Mouse (Mus musculus): ENCODE data around the gene Ndufs3. TPM values are rescaled to one million over a fixed set of nuclear protein-coding genes. Genes with fewer than 3 reads are reported as not detected.
A peak's percentile ranks its signal among the peaks of the same experiment; 100 is the strongest.
"Not testable (repeated sequence)": the region's sequence is repeated elsewhere in the genome, so short reads cannot be mapped to it uniquely, and the experiment has no call there.

The Ndufs3 gene
- polyA plus RNA-seq, 1 experiment = 268 TPM

GRCm38 (mm10) chr2:90911668-90912067 is 7.0 kb upstream of the Ndufs3 start:
- TF ChIP-seq USF1 (IDR thresholded peaks at IDR 0.05; ENCODE audit: low read depth) (no peak), MAX (IDR thresholded peaks at IDR 0.05; ENCODE audit: low read depth) (no peak), TCF3 (IDR thresholded peaks at IDR 0.05; ENCODE audit: insufficient read length, low read depth) (no peak), SRF (IDR thresholded peaks at IDR 0.05; ENCODE audit: control insufficient read depth, insufficient read length, low read depth) (no peak), CEBPB (IDR thresholded peaks at IDR 0.05; ENCODE audit: insufficient read depth, poor library complexity, severe bottlenecking) (no peak), E2F4 (IDR thresholded peaks at IDR 0.05; ENCODE audit: insufficient read depth) (no peak), TCF12 (IDR thresholded peaks at IDR 0.05; ENCODE audit: insufficient read depth, poor library complexity, severe bottlenecking) (no peak), MYOD1 (IDR thresholded peaks at IDR 0.05; ENCODE audit: control insufficient read depth in 1 of 3, insufficient read length in 2 of 3, low read depth in 2 of 3) (no peak), REST (IDR thresholded peaks at IDR 0.05; ENCODE audit: insufficient read depth, insufficient read length) (no peak), POLR2AphosphoS2 (IDR thresholded peaks at IDR 0.05; ENCODE audit: insufficient read length, low read depth) (no peak), MYOG (IDR thresholded peaks at IDR 0.05; ENCODE audit: control insufficient read depth in 1 of 3, insufficient read depth in 1 of 3, insufficient read length in 2 of 3, low read depth in 2 of 3) (no peak), POLR2A (IDR thresholded peaks at IDR 0.05; ENCODE audit: insufficient read length, low read depth) (no peak)

DNA sequence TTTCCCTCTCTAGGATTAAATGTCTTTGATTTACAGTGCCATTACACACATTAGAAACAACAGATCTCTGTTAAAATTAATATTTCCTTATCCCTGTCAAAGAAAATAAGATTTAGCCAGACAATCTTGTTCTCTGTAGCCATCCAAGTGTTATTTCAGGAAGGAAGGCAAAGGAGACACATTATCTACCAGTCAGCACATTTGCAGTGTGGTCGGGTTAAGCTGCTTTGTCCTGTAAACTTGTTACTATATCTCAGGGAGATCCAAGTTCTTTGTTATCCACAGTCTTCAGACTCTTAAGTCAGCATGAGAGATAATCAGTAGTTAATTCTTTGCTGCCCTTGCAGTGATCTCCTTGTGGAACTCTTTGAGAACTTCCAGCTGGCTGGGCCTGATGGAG is 6.2 kb upstream of the Ndufs3 start:
- TF ChIP-seq TCF3 (IDR thresholded peaks at IDR 0.05; ENCODE audit: insufficient read length, low read depth) = no peak
- TF ChIP-seq MYOD1 (IDR thresholded peaks at IDR 0.05; ENCODE audit: control insufficient read depth in 1 of 3, insufficient read length in 2 of 3, low read depth in 2 of 3) = no peak
- TF ChIP-seq MAX (IDR thresholded peaks at IDR 0.05; ENCODE audit: low read depth) = no peak
- no peak for TF ChIP-seq REST (IDR thresholded peaks at IDR 0.05; ENCODE audit: insufficient read depth, insufficient read length)
- no peak for TF ChIP-seq POLR2A (IDR thresholded peaks at IDR 0.05; ENCODE audit: insufficient read length, low read depth)
- TF ChIP-seq POLR2AphosphoS2 (IDR thresholded peaks at IDR 0.05; ENCODE audit: insufficient read length, low read depth) = no peak
- Histone ChIP-seq H3K4me2 (ENCODE audit: low read depth) (no peak overlapping the region), H3K4me3 (no peak overlapping the region), H3K27me3 (ENCODE audit: control insufficient read depth, insufficient read depth, insufficient read length) (no peaks in the 10 kb centered on the region), H3K36me3 (ENCODE audit: control insufficient read depth, insufficient read depth) (peaks cover 32% of the 10 kb centered on the region), H3K79me2 (ENCODE audit: control insufficient read depth, insufficient read depth) (peaks cover 30% of the 10 kb centered on the region), H3ac (ENCODE audit: control insufficient read depth, insufficient read length) (no peak overlapping the region)

More at GRCm38 (mm10) chr2:90911668-90912067, 7.0 kb upstream of the Ndufs3 start:
- H3K4me2 ChIP-seq (ENCODE audit: low read depth) = no peak overlapping the region
- H3K4me3 ChIP-seq = no peak overlapping the region
- no peaks in the 10 kb centered on the region for H3K27me3 ChIP-seq (ENCODE audit: control insufficient read depth, insufficient read depth, insufficient read length)
- H3ac ChIP-seq (ENCODE audit: control insufficient read depth, insufficient read length) = no peak overlapping the region
- peaks cover 35% of the 10 kb centered on the region for H3K79me2 ChIP-seq (ENCODE audit: control insufficient read depth, insufficient read depth)
- H3K36me3 ChIP-seq (ENCODE audit: control insufficient read depth, insufficient read depth) = peaks cover 32% of the 10 kb centered on the region

GRCm38 (mm10) chr2:90906721-90907120 is 2.1 kb upstream of the Ndufs3 start:
- Histone ChIP-seq H3K4me3 (no peak overlapping the region), H3ac (ENCODE audit: control insufficient read depth, insufficient read length) (no peak overlapping the region), H3K79me2 (ENCODE audit: control insufficient read depth, insufficient read depth) (peaks cover 37% of the 10 kb centered on the region), H3K4me2 (ENCODE audit: low read depth) (no peak overlapping the region), H3K36me3 (ENCODE audit: control insufficient read depth, insufficient read depth) (peaks cover 29% of the 10 kb centered on the region), H3K27me3 (ENCODE audit: control insufficient read depth, insufficient read depth, insufficient read length) (no peaks in the 10 kb centered on the region)
- TF ChIP-seq MYOG (IDR thresholded peaks at IDR 0.05; ENCODE audit: control insufficient read depth in 1 of 3, insufficient read depth in 1 of 3, insufficient read length in 2 of 3, low read depth in 2 of 3) (no peak), MAX (IDR thresholded peaks at IDR 0.05; ENCODE audit: low read depth) (no peak), MYOD1 (IDR thresholded peaks at IDR 0.05; ENCODE audit: control insufficient read depth in 1 of 3, insufficient read length in 2 of 3, low read depth in 2 of 3) (no peak), CEBPB (IDR thresholded peaks at IDR 0.05; ENCODE audit: insufficient read depth, poor library complexity, severe bottlenecking) (peak; percentile 32; the same call in 1 of the 2 replicates), SRF (IDR thresholded peaks at IDR 0.05; ENCODE audit: control insufficient read depth, insufficient read length, low read depth) (no peak), POLR2A (IDR thresholded peaks at IDR 0.05; ENCODE audit: insufficient read length, low read depth) (no peak)

- Histone ChIP-seq H3K79me2 (ENCODE audit: control insufficient read depth, insufficient read depth) (peaks cover 37% of the 10 kb centered on the region), H3K4me3 (peak overlapping the region; percentile 82), H3K27me3 (ENCODE audit: control insufficient read depth, insufficient read depth, insufficient read length) (no peaks in the 10 kb centered on the region), H3K36me3 (ENCODE audit: control insufficient read depth, insufficient read depth) (peaks cover 17% of the 10 kb centered on the region), H3K4me2 (ENCODE audit: low read depth) (peak overlapping the region; percentile 94), H3ac (ENCODE audit: control insufficient read depth, insufficient read length) (peak overlapping the region; percentile 58)
- TF ChIP-seq MYOG (IDR thresholded peaks at IDR 0.05; ENCODE audit: control insufficient read depth in 1 of 3, insufficient read depth in 1 of 3, insufficient read length in 2 of 3, low read depth in 2 of 3) = no peak
These were observed 213 bp upstream of the Ndufs3 start for GRCm38 (mm10) chr2:90904856-90905224.

DNA sequence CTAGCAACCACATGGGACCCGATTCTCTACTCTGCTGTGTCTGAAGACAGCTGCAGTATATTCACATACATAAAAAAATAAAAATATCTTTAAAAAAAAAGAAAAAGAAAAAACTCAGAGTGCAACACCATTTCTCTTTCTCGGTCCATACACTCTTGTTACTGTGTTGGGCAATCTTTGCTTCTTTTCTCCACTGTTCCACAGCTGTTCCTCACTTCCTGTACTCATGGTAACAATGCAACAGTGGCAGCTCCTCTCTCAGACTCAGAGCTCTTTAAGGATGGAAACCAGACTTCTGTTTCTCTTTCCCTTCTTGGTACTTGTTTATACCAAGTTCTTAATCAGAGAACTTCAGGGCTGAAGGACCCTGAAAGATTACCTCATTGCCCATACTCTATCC is 1.2 kb downstream of the Ndufs3 start:
- H3K4me2 ChIP-seq (ENCODE audit: low read depth) = peak overlapping the region; percentile 100
- peaks cover 37% of the 10 kb centered on the region for H3K79me2 ChIP-seq (ENCODE audit: control insufficient read depth, insufficient read depth)
- no peak overlapping the region for H3ac ChIP-seq (ENCODE audit: control insufficient read depth, insufficient read length)
- H3K36me3 ChIP-seq (ENCODE audit: control insufficient read depth, insufficient read depth) = peaks cover 16% of the 10 kb centered on the region
- peak overlapping the region; percentile 82 for H3K4me3 ChIP-seq
- 0 out of 2 replicates have a peak, but pooled peaks have one; percentile 13 for TF ChIP-seq CEBPB (IDR thresholded peaks at IDR 0.05; ENCODE audit: insufficient read depth, poor library complexity, severe bottlenecking)
- no peak for TF ChIP-seq REST (IDR thresholded peaks at IDR 0.05; ENCODE audit: insufficient read depth, insufficient read length)
- TF ChIP-seq TCF12 (IDR thresholded peaks at IDR 0.05; ENCODE audit: insufficient read depth, poor library complexity, severe bottlenecking) = no peak
- no peak for TF ChIP-seq E2F4 (IDR thresholded peaks at IDR 0.05; ENCODE audit: insufficient read depth)
- no peak for TF ChIP-seq TCF3 (IDR thresholded peaks at IDR 0.05; ENCODE audit: insufficient read length, low read depth)
- no peak for TF ChIP-seq POLR2AphosphoS2 (IDR thresholded peaks at IDR 0.05; ENCODE audit: insufficient read length, low read depth)
- no peak for TF ChIP-seq MYOD1 (IDR thresholded peaks at IDR 0.05; ENCODE audit: control insufficient read depth in 1 of 3, insufficient read length in 2 of 3, low read depth in 2 of 3)
- no peak for TF ChIP-seq POLR2A (IDR thresholded peaks at IDR 0.05; ENCODE audit: insufficient read length, low read depth)
- H3K27me3 ChIP-seq (ENCODE audit: control insufficient read depth, insufficient read depth, insufficient read length) = no peaks in the 10 kb centered on the region

DNA sequence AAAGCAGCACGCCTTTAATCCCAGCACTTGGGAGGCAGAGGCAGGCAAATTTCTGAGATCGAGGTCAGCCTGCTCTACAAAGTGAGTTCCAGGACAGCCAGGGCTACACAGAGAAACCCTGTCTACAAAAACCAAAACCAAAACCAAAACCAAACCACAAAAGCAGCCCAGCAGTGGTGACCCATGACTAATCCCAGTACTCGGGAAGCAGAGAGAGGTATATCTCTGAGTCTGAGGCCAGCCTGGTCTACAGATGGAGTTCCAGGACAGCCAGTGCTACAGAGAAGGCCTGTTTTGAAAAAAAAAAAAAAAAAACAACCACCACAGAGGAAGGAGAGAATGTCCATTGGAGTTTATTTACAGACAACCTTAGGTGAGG is 10.3 kb downstream of the Ndufs3 start:
- H3ac ChIP-seq (ENCODE audit: control insufficient read depth, insufficient read length); H3K4me2 ChIP-seq (ENCODE audit: low read depth); H3K4me3 ChIP-seq; H3K27me3 ChIP-seq (ENCODE audit: control insufficient read depth, insufficient read depth, insufficient read length); H3K79me2 ChIP-seq (ENCODE audit: control insufficient read depth, insufficient read depth): not testable (repeated sequence)
- peaks cover 23% of the 10 kb centered on the region for H3K36me3 ChIP-seq (ENCODE audit: control insufficient read depth, insufficient read depth)
